Mouse (Mus musculus) adrenal gland, adult (tissue): ENCODE measurements around the gene Nup85.
A peak's percentile ranks its signal among the peaks of the same experiment; 100 is the strongest.

Source experiments
- DNase-seq, 2 experiments: peaks; one replicate each; pipeline ENCODE4 v3.0.0; 2022 to 2023; ENCODE audit warnings: low spot score in 1 of 2; ENCODE audit not compliant: inconsistent age in 2 of 2

The Nup85 gene

DNA sequence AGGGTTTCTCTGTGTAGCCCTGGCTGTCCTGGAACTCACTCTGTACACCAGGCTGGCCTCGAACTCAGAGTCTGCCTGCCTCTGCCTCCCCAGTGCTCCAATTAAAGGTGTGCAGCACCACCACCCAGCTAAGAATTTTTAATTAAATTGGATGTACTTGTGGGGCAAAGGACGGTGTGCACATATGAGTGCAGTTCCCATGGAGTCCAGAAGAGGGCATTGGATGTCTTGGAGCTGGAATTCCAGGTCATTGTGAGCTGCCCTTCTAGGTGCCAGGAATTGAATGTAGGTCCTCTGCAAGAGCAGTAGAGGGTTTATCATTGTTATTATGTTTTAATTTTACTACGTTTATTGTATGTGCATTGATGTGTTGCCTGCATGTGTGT lies 67.3 kb downstream of the Nup85 start:
- peak in 1 of 2 experiments; percentile 85 for DNase-seq

DNA sequence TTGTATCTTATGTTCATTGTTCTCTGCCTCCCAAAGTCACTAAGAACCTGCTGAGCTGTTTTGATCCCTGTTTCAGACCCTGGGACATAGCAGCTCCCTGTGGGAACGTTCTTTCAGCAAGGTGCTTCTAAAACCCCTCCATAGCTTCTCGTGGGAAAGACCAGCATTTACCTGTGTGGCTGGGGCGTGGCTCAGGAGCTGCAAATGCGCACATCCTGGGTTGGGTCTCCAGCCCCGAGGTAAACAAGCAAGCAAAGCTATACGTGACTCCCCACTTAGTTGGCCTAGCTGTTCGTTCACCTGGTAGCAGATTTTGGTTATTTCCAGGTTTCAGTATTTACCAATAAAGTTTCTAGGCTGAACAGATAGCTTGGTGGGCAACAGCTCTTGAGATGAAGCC lies 68.0 kb downstream of the Nup85 start:
- no peak for DNase-seq

GRCm38 (mm10) chr11:115632862-115633261 lies 68.6 kb downstream of the Nup85 start:
- DNase-seq, result no peak
